Mouse (Mus musculus): Measurements from ENCODE around the gene Kcnj10. TPM values are rescaled to one million over a fixed set of nuclear protein-coding genes. Genes with fewer than 3 reads are reported as not detected.
A peak's percentile ranks its signal among the peaks of the same experiment; 100 is the strongest.

Gene Kcnj10
- polyA plus RNA-seq, 1 experiment: not detected

DNA sequence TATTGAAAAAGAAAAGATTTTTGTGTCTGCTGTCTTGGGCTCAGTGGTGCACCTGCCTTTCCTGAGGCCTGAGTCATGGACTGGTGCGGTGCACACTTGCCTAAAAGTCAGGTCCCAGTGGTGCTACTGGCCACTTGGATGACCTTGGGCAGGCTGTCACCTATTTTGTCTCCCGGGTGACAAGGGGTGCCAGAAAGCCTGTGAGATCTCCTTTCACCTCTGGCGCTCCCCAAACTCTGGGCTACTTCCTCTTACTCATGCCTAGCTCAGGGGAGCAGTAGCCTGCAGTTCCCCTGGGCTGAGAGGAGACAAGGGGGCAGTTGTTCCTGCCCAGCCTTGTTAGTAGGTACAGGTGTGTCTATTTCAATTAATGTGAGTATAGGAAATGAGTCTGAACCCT is 38.7 kb upstream of the Kcnj10 start:
- Histone ChIP-seq H3ac (ENCODE audit: control insufficient read depth, insufficient read length) (no peak overlapping the region), H3K36me3 (ENCODE audit: control insufficient read depth, insufficient read depth) (no peaks in the 10 kb centered on the region), H3K79me2 (ENCODE audit: control insufficient read depth, insufficient read depth) (no peaks in the 10 kb centered on the region), H3K4me3 (no peak overlapping the region), H3K27me3 (ENCODE audit: control insufficient read depth, insufficient read depth, insufficient read length) (no peaks in the 10 kb centered on the region), H3K4me2 (ENCODE audit: low read depth) (no peak overlapping the region)
- TF ChIP-seq MAX (IDR thresholded peaks at IDR 0.05; ENCODE audit: low read depth) (no peak), TCF3 (IDR thresholded peaks at IDR 0.05; ENCODE audit: insufficient read length, low read depth) (no peak), TCF12 (IDR thresholded peaks at IDR 0.05; ENCODE audit: insufficient read depth, poor library complexity, severe bottlenecking) (no peak), USF1 (IDR thresholded peaks at IDR 0.05; ENCODE audit: low read depth) (no peak), MYOD1 (IDR thresholded peaks at IDR 0.05; ENCODE audit: control insufficient read depth in 1 of 3, insufficient read length in 2 of 3, low read depth in 2 of 3) (no peak), MYOG (IDR thresholded peaks at IDR 0.05; ENCODE audit: control insufficient read depth in 1 of 3, insufficient read depth in 1 of 3, insufficient read length in 2 of 3, low read depth in 2 of 3) (no peak)

DNA sequence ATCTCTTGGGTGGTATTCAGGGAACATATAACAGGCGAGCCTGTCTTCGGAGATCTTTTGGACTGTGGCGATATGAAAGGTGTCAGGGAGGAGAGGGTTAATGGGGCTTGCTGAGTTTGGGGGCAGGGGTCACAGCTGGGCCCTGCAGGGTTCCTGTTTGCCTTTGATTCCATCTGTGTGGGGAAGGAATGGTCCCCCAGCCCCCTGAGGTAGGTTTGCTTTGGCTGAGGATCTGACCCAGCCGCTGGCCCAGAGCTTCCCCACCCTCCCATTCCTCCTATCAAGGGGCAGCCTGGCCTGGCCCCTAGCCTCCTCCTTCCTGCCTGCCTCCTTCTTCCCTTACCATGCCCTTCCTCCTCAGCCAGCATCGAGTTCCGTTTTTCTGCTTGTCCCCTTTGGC is 38.2 kb upstream of the Kcnj10 start:
- Histone ChIP-seq H3K4me3 (no peak overlapping the region), H3ac (ENCODE audit: control insufficient read depth, insufficient read length) (no peak overlapping the region), H3K4me2 (ENCODE audit: low read depth) (no peak overlapping the region), H3K79me2 (ENCODE audit: control insufficient read depth, insufficient read depth) (no peaks in the 10 kb centered on the region), H3K36me3 (ENCODE audit: control insufficient read depth, insufficient read depth) (no peaks in the 10 kb centered on the region), H3K27me3 (ENCODE audit: control insufficient read depth, insufficient read depth, insufficient read length) (no peaks in the 10 kb centered on the region)
- TF ChIP-seq POLR2AphosphoS2 (IDR thresholded peaks at IDR 0.05; ENCODE audit: insufficient read length, low read depth): no peak

DNA sequence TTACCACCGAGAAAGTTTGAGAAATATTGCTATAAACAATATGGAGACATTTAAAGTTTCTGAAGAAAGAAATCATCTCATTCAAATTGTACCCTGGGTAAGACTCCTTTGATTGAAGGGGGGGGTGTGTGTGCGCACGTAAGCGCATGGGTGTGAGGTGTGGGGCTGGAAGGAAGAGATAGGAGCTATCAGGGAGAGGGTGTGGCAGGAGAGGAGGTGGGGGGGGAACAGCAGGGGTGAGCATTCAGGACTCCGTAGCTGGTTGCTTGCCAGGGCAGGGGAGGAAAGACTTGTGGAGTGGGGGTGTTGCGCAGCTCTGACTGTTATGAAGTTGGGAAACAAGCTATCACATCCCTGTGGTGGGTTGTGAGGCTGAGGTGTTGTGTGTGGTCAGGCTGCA is 36.6 kb upstream of the Kcnj10 start:
- no peak overlapping the region for H3K4me3 ChIP-seq
- H3K36me3 ChIP-seq (ENCODE audit: control insufficient read depth, insufficient read depth): no peaks in the 10 kb centered on the region
- TF ChIP-seq USF1 (IDR thresholded peaks at IDR 0.05; ENCODE audit: low read depth) (no peak), MYOG (IDR thresholded peaks at IDR 0.05; ENCODE audit: control insufficient read depth in 1 of 3, insufficient read depth in 1 of 3, insufficient read length in 2 of 3, low read depth in 2 of 3) (no peak), SRF (IDR thresholded peaks at IDR 0.05; ENCODE audit: control insufficient read depth, insufficient read length, low read depth) (no peak), TCF12 (IDR thresholded peaks at IDR 0.05; ENCODE audit: insufficient read depth, poor library complexity, severe bottlenecking) (no peak), MAX (IDR thresholded peaks at IDR 0.05; ENCODE audit: low read depth) (no peak), POLR2A (IDR thresholded peaks at IDR 0.05; ENCODE audit: insufficient read length, low read depth) (no peak), POLR2AphosphoS2 (IDR thresholded peaks at IDR 0.05; ENCODE audit: insufficient read length, low read depth) (no peak), REST (IDR thresholded peaks at IDR 0.05; ENCODE audit: insufficient read depth, insufficient read length) (no peak), MYOD1 (IDR thresholded peaks at IDR 0.05; ENCODE audit: control insufficient read depth in 1 of 3, insufficient read length in 2 of 3, low read depth in 2 of 3) (no peak), CEBPB (IDR thresholded peaks at IDR 0.05; ENCODE audit: insufficient read depth, poor library complexity, severe bottlenecking) (no peak), E2F4 (IDR thresholded peaks at IDR 0.05; ENCODE audit: insufficient read depth) (no peak)
- no peak overlapping the region for H3ac ChIP-seq (ENCODE audit: control insufficient read depth, insufficient read length)
- no peaks in the 10 kb centered on the region for H3K79me2 ChIP-seq (ENCODE audit: control insufficient read depth, insufficient read depth)
- no peak overlapping the region for H3K4me2 ChIP-seq (ENCODE audit: low read depth)
- H3K27me3 ChIP-seq (ENCODE audit: control insufficient read depth, insufficient read depth, insufficient read length): no peaks in the 10 kb centered on the region

DNA sequence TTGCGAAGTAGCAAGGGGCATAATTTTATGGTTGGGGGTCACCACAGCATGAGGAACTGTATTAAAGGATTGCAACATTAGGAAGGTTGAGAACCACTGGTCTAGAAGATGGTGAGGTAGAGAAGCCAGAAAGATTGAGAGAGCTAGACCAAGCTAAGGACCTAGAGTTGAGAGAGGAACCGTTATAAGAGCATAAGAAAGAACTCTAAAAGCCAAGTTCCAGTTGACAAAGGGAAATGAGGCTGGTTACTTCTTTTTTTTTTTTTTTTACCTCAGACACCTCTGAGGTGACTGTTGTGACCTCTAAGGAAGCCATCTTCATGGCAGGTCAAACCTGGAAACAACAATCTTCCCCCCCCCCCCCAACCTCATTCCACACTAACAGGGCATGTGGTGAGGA is 35.9 kb upstream of the Kcnj10 start:
- Histone ChIP-seq H3K79me2 (ENCODE audit: control insufficient read depth, insufficient read depth) (no peaks in the 10 kb centered on the region), H3K27me3 (ENCODE audit: control insufficient read depth, insufficient read depth, insufficient read length) (no peaks in the 10 kb centered on the region), H3K4me3 (no peak overlapping the region), H3K4me2 (ENCODE audit: low read depth) (no peak overlapping the region), H3K36me3 (ENCODE audit: control insufficient read depth, insufficient read depth) (no peaks in the 10 kb centered on the region), H3ac (ENCODE audit: control insufficient read depth, insufficient read length) (no peak overlapping the region)
- no peak for TF ChIP-seq USF1 (IDR thresholded peaks at IDR 0.05; ENCODE audit: low read depth)
- no peak for TF ChIP-seq POLR2AphosphoS2 (IDR thresholded peaks at IDR 0.05; ENCODE audit: insufficient read length, low read depth)
- TF ChIP-seq MAX (IDR thresholded peaks at IDR 0.05; ENCODE audit: low read depth): no peak
- TF ChIP-seq SRF (IDR thresholded peaks at IDR 0.05; ENCODE audit: control insufficient read depth, insufficient read length, low read depth): no peak
- no peak for TF ChIP-seq POLR2A (IDR thresholded peaks at IDR 0.05; ENCODE audit: insufficient read length, low read depth)
- TF ChIP-seq CEBPB (IDR thresholded peaks at IDR 0.05; ENCODE audit: insufficient read depth, poor library complexity, severe bottlenecking): no peak
- no peak for TF ChIP-seq TCF3 (IDR thresholded peaks at IDR 0.05; ENCODE audit: insufficient read length, low read depth)
- no peak for TF ChIP-seq E2F4 (IDR thresholded peaks at IDR 0.05; ENCODE audit: insufficient read depth)
- no peak for TF ChIP-seq MYOD1 (IDR thresholded peaks at IDR 0.05; ENCODE audit: control insufficient read depth in 1 of 3, insufficient read length in 2 of 3, low read depth in 2 of 3)

DNA sequence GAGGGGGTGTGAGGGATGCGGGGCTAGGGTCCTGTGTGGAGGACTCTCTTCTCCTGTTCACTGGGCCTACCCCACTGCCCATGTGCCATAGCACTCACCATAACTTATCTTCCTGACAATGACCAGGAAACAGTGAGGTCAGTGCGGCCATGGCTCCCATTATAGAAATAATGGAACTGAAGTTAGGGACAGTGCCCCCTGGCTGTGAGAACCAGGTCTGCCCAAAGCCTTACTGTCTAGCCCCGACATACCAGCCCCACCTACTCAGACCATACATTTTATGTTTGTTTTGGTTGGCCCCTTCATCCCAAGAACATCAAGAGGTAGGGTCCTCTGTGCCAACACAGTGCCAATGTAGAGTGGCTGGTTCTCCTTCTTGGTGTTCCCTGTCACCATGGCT is 35.4 kb upstream of the Kcnj10 start:
- H3K27me3 ChIP-seq (ENCODE audit: control insufficient read depth, insufficient read depth, insufficient read length): no peaks in the 10 kb centered on the region
- no peak overlapping the region for H3ac ChIP-seq (ENCODE audit: control insufficient read depth, insufficient read length)
- no peaks in the 10 kb centered on the region for H3K79me2 ChIP-seq (ENCODE audit: control insufficient read depth, insufficient read depth)
- no peak for TF ChIP-seq TCF12 (IDR thresholded peaks at IDR 0.05; ENCODE audit: insufficient read depth, poor library complexity, severe bottlenecking)
- TF ChIP-seq SRF (IDR thresholded peaks at IDR 0.05; ENCODE audit: control insufficient read depth, insufficient read length, low read depth): no peak
- TF ChIP-seq MAX (IDR thresholded peaks at IDR 0.05; ENCODE audit: low read depth): no peak
- no peak for TF ChIP-seq REST (IDR thresholded peaks at IDR 0.05; ENCODE audit: insufficient read depth, insufficient read length)
- TF ChIP-seq TCF3 (IDR thresholded peaks at IDR 0.05; ENCODE audit: insufficient read length, low read depth): no peak
- no peak for TF ChIP-seq POLR2AphosphoS2 (IDR thresholded peaks at IDR 0.05; ENCODE audit: insufficient read length, low read depth)
- no peak for TF ChIP-seq MYOG (IDR thresholded peaks at IDR 0.05; ENCODE audit: control insufficient read depth in 1 of 3, insufficient read depth in 1 of 3, insufficient read length in 2 of 3, low read depth in 2 of 3)
- no peak for TF ChIP-seq POLR2A (IDR thresholded peaks at IDR 0.05; ENCODE audit: insufficient read length, low read depth)
- TF ChIP-seq CEBPB (IDR thresholded peaks at IDR 0.05; ENCODE audit: insufficient read depth, poor library complexity, severe bottlenecking): no peak
- TF ChIP-seq E2F4 (IDR thresholded peaks at IDR 0.05; ENCODE audit: insufficient read depth): no peak
- no peak for TF ChIP-seq MYOD1 (IDR thresholded peaks at IDR 0.05; ENCODE audit: control insufficient read depth in 1 of 3, insufficient read length in 2 of 3, low read depth in 2 of 3)
- no peak for TF ChIP-seq USF1 (IDR thresholded peaks at IDR 0.05; ENCODE audit: low read depth)
- H3K4me3 ChIP-seq: no peak overlapping the region
- H3K4me2 ChIP-seq (ENCODE audit: low read depth): peak overlapping the region; percentile 49
- H3K36me3 ChIP-seq (ENCODE audit: control insufficient read depth, insufficient read depth): no peaks in the 10 kb centered on the region

Data from myocyte (in vitro differentiated cells).